Mouse (Mus musculus) left cerebral cortex, adult 9 months (tissue): Measurements from ENCODE around the gene Slc35c2.
A peak's percentile ranks its signal among the peaks of the same experiment; 100 is the strongest.

ENCODE experiments used
- DNase-seq, 2 experiments: peaks; one replicate each; pipeline ENCODE4 v3.0.0; 2022; ENCODE audit warnings: low spot score in 2 of 2

Gene Slc35c2

DNA sequence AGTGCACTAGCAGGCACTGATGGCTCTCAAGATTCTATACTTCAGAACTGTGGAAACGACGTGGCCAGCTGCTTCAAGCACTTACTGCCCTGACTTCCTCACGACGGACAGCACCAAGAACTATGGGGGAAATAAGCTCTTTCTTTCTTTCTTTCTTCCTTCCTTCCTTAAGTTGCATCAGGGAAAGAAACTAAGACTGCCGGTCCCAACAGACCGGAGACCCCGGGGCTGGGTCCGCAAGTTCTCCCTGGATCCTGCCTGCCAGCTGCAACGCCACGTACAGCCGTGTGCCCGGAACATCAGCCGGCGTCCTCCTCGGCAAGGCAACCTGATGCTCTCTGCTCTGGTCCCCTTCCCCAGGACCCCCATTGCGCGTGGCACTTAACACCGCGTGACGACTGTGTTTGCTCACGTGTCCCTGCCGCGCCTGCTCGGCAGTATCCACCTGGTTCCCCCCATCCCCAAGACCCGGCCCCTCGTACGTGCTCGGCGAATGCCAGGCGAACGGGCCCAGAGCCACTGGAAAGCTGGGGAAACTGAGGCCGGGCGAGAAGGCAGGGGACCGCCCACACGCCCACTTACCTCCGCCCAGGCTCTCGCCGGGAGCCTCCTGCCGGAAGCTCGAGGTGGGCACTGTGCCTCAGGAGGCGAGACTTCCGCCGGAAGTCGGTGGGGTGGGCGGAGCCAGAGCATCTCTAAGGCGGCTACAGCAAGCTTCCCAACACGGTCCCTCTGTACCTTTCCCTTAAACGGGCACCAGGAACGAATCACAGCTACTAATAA is at the start of gene Slc35c2:
Gene Slc35c2 (minus strand): TSS at position 668 of the 783 bp plus-strand sequence.
- peak; percentile 88 to 95 for DNase-seq

DNA sequence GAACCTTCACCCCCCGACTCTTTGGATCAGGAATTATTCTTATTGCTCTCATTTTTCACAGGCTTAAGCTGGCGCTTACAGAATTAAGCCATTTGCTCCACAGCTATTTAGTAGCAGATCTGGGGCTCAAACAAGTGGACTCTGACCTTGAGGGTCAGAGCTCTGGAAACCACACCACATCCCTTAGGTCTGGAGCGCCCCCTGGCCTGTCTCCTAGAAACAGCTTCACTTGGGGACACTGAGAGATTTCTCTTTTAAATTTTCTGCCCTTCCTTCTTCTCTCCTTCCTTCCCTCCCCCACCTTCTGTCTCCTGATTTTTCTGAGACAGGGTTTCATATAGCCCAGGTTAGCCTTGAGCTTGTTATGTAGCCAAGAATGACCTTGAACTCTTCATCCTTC is 49.5 kb upstream of the Slc35c2 start:
- DNase-seq: no peak

DNA sequence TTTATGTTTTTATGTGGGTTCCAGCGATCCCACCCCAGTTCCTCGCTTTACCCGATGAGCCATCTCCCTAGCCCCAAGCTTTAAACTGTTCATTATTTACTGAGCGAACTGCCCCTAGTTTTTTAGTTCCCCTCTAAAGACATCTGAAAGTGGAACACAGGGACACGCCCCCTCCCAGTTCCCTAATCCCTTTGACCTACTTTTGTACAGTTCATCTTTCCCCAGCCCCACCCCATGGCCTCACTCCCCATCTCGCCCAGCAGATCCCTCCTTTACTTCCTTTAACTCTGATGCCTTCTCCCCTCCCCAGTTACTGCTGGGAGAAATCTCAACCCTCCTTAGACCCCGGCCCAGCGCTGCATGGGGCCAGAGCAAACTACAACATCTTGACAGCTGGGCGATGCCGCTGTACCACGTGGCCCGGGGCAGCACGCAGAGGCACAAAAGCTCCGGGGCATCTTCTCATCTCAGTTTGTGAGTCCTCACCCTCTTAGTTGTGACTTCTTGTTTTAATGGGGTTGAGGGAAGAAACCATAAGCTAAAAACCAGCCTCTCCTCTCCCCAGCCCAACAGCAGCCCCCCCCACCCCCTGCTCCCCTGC is 45.0 kb upstream of the Slc35c2 start:
- DNase-seq: no peak

DNA sequence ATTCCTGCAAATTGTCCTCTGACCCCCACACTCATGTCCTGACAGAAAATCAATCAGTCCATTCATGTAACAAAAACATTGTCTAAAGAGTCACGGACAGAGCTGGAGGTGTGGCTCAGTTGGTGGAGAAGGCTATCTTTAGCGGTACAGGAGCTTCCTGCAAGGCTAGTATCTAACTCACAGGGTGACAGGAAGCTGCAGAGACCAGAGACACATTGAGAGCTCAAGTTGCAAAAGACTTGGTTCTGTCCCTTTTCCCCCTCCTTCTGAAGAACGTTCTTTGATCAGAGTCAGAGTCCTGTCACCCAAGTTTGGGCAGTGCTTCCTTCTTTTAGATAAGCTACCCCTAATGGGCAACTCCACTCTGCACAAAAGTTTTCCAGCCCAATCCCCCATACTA is 42.0 kb upstream of the Slc35c2 start:
- no peak for DNase-seq

DNA sequence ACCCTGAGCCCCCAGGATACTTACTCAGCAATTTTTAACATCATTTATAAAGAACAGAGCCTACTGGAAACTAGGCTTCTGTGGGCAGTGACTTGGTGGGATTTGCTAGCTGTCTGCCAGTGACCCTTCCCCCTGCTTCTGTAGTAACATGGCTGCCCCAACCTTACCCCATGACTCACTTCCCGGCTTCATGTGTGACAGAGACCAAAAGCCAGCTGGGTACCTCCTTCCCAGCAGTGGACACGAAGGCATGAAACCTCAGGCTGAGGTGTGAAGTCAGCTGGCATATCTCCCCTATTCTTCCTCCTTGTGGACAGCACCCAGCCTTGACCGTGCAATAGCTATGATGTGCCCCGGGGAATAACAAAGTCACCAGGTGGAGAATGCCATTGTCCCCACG is 41.1 kb upstream of the Slc35c2 start:
- no peak for DNase-seq

DNA sequence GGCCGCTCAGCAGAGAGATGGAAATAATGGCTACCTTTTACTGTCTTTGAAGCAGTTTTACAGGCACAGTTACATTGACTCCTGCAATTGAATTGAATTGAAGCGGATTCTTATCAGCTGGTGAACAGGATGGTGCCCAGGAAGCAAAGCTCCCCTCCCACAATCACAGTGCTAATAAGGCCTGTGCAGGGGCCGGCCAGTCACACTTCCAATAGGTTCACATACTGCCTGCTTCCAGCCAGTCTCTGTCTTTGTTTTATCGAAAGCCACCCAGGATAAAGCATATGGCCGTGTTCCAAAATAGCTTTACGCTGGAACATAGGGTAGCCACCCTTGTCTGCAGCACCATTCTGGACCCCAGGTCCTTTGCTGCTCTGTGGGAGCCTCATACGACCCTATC is 39.7 kb upstream of the Slc35c2 start:
- DNase-seq: no peak

DNA sequence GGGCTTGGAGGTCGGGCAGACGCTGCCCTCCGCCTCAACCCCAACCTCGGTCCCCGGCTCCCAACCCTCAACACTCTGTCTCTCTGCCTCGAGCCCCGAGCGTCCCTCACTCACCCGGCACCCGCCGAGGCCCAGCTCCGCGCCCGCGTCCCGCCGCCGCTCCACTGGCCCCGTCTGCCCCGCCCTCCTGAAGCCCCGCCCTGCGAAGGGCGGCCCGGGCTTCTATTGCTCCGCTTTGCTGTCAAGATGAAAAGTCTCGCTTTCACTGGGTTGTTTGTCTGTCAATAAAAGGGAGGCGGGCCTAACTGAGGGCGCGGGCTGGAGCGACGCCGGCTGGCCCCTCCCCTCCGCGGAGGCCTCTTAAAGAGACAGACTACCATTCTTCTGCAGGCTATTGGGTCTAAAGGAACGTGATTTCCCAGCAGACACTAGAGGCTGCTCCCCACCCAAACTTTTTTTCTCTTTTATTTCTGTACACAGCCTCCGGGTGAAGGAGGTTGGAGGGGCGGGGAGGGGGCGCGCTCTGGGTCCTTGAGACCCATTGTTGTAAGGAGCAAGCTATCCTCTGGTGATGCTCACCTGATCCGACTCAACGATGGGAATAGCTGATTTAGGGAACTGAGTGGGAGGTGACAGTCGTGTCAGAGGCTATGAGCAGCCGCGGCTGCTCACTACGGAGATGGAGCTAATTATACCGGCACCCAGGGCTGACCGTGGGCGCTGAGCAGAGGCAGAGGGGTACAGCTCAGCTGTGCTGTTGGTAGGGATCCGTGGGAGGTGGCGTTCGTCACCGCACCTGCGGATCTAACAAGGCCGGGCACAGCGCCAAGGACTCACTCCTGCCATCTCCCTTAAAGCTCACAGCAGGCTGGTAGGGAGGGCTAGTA is 38.9 kb upstream of the Slc35c2 start, which contains the start of gene Elmo2:
Gene Elmo2 (minus strand): TSS at position 176 of the 887 bp plus-strand sequence.
- DNase-seq: peak; percentile 98 to 99

DNA sequence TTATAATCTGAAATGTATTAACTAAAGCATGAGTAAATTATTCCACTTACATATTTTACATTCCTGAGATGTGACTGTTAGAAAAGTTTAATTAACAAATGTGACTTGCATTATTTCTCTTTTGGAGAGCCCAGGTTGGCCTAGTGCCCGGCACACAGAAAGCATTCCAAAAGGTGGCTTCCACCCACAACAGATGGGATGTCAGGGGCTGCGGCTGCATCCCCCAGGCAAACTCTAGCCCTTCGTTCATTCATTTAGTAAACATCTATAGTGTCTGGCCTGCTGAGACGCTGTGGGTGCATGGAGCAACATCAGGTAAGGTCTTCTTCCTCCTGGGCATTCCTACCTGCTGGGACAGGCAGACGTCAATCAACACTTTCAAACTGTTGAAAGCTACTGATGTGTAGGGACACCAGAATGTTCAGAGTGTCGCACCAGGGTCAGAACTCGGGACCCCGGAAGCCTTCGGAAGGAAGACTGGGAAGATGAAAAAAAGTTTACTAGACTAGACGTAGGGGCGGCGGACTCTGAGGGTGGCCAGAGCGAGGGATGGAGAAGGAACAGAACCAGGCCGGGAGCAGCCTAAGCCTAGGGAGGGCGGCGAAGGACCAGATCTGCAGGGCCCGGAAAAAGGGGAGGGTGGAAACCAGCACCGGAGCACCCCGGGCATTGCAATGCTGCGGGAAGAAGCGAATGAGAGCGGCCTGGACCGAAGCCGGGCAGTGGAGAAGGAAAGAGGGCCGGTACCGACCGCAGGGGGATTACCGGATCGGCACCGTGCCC is 38.0 kb upstream of the Slc35c2 start:
- no peak for DNase-seq

DNA sequence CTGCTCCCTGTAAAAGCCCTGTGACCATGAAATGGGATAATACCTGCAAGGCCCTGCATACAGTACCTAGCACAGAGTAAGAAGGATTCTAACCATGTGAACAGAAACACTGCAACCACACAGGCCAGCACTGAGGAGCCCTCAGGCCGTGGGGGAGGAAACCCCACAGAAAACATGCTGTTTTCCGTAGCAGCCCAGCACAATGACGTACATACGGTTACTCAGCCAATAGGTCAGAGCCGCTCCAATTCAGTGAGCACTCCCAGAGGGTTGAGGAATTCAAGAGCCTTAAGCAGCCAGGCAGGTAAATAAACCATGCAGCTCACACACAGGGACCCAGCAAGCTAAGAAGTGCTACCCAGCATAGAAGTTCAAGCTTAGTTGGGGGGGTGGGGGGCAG is 36.3 kb upstream of the Slc35c2 start:
- DNase-seq: no peak

DNA sequence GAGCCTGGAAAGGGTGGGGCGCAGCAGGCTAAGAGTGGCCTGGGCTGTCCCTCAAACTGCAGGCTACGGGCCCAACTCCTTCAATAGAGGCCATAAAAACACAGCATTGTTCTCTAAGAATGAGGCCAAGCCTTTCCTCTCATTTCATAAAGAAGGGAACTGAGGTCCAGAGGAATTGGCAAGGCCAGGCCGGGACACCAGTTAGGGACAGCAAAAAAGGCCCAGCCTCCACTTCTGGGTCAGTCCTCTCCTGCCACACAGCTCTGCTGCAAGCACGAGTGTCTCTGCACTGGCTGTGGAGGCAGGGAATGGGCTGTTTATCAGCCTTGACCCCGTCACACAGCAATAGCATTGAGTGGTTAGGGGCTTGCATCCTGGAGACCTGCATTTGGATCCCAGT is 35.8 kb upstream of the Slc35c2 start:
- no peak for DNase-seq

DNA sequence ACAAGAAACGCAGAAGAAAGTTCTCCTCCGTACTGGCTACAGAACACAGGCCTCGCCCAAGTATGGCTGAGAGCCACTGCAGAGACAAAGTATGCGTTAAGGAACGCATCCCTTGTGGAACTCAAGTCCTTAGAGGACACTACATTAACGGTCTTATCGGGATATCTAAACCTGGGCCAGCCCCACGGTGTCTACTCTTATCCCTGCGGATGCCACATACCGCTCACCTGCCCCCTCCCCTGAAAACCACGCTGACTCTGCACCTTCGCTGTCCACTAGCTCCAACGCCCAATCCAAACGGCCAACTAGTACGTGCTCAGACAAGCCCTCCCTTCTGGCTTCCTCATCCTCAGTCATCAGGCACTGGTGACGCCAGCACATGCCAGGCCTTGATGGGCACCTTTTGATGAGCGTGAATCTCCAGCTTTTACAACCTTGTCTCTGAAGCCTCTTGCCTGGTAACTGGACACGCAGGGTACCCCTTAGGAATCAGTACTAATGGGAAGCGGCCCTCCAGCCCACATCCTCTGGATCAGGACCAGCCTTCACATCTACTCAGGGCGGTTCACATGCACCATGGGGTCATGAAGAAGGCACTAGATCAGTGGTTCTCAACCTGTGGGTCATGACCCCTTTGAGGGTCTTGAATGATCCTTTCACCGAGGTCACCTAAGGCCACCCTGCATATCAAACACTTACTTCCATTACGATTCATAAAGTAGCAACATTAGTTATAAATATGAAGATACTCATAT is 34.5 kb upstream of the Slc35c2 start:
- DNase-seq: no peak

DNA sequence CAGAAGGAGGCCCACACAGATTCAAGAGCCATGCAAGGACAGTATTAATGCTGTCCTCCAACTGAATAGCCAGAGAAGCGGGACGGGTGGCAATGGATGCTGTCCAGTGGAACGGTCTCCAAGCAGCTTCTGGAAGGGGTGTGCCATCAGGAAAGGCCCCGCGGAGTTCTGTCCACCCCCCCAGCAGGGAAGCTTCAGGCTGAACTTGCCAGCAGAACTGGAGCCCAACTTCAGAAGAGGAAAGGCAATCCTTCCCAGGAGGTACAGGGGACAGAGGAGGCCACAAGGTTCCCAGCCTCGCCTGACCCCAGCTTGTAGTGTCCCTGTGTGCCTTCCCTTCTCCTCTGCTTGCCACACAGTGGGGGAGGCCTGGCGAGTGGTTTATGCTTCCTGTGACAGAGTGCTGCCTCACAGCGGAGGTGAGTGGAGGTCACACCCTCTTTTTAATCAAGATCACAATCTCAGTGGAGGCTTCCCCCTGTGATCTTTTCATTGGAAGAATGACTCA is 33.8 kb upstream of the Slc35c2 start:
- DNase-seq: no peak

DNA sequence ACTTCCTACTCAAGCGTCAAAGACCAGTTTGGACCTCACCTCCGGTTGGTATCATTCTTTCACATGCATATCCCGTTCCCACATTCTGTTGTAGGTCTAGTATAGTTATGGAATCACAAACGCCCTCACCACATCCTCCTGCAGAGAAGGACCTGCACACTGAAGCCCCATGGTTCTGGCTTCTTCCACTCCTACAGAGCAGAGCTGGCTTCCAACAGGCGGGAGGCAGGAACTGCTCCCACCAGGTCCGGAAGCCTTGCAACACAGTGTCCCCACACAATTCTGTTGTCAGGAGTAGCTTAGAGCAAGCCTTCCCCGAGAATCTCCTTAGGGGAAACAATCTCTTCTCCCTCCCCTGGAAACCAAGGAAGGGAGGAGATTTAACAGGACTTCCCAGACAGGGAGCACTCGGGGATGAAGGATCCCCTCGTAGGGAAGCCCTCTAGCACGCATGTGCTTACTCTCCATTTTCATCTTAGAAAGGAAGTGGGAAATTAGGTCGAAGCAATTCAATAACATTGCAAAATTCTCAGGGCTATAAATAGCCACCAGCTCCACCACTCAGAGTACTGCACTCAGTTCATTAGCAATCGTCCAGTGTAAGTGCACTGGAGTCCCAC is 33.0 kb upstream of the Slc35c2 start:
- DNase-seq: peak in 1 of 2 experiments; percentile 66

DNA sequence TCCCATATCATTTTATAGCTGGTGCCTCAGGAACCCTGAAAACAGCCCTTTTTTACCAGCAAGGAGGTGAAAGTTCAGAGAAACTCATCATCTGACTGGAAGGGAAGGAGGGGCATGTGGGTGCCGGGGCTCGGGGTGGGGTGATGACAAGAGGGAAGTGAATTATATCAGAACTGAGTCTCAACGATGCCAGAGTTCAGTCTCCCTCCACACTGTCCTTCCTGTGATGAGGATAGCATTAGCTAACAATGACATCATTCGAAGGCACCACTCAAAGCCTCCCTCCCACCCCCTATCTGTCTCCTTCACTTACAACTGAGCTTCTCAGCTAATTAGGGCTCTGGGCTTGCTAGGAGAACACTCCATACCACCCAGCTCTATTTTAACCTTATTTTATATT is 31.8 kb upstream of the Slc35c2 start:
- DNase-seq: no peak

DNA sequence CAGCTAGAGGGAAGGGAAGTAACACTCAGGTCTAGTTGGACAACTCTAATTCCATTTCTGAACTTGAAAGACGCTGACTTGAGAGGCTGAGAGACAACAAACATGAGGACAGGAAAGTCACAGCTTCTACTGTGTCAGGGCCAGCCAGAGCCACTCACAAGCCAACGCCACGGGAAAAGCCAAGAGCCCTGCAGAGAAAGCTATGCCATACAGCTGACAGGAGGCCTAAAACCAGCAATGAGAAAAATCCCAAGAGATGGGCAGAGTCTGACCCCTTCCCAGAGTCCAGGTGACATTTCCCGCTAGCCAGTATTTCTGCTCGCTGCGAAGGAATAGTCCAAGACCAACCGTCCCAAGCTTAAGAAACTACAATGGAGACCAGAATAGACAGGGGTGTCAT is 31.3 kb upstream of the Slc35c2 start:
- no peak for DNase-seq

DNA sequence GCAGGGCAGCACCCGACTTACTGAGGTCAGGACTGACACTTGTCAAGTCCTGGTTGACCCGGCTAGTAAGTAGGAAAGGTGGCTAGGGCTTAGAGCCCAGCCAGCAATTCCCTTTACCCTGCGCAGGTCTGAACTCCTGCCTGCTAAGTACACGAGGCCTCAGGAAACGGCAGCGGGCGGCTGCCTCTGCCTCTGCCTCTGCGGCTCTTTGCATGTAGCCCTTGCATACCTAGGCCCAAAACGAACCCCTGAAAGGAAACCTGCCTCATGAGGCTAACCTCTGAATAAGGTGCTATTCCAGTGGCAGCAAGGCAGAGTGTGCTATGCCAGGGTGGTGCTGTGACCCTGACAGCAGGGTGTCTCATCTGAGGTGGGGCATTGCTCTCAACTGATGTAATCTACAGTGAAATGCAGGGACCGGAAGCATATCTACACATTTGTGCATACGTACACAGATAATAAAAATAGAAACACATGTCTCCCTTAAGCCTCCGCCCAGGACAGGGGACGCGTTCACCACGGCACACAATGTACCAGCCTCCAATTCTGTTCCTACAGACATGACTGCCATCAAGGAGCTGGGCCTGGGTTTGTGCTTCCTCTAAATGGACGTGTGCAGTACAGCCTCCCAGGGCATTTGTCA is 30.1 kb upstream of the Slc35c2 start:
- DNase-seq: no peak

DNA sequence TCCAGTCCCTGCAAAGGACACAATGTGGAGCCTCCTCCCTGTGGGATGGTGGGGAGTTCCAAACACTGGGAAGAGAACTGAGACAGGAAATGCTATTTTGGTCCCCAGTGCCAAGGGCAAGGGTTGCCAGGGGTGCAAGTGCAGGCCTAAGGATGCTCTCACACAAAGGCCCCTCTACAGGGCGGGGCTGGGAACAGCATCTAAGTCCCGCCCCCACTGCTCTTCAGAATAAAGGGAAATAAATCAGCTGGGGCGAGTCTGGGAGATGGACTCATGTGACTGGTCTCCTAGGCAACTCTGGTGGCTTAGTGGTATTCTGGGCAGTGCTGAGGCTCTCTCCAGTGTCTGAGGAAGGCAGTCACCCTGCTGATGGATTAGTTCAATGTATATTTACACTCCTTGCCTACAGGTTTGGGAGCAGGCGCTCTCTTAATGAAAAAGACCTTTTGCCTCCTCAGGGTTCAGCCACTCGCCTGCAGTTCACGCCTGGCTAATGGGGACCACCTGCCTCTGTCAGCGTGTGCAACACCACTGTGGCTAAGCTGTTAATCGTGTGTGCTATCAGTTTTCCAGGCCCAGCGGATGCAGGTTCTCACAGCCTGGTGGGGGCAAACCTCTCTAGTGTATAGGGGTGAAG is 29.3 kb upstream of the Slc35c2 start:
- DNase-seq: peak; percentile 71 to 81

DNA sequence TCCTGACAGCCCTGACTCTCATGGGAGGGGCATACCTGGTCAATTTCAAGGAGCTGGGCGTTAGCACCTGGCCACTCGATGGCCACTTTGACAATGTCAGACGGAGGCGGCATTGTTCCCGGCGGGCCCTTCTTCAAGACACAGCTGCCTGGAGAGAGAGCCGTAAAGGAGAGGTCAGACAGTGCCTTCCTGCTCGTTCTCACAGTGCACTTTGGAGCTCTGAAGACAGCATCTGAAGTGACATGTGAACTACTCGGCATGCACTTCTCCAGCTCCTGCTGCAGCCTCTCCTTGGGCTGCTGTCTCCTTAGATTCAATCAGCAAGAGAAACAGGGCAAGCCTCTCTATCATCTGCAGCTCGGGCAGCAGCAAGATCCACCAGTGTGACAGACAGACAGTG is 28.5 kb upstream of the Slc35c2 start:
- no peak for DNase-seq

DNA sequence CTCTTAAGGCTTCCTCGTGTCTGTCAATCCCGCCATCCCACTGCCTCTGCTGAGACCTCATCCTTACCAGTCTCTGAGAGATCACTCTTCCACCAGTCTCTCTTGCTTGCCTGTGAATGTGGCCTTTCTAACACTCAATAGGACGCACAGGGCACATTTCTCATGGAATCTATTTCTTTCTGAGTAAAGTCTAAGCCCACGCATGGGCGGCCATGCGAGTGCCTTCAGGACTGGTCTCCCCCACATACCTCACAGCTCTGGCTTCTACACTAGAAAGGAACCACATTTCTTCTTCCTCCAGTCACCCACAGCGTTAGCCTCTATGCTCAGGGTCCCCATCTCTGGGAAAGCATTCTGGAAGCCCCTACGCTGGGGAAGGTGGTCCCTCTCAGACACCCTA is 26.5 kb upstream of the Slc35c2 start:
- DNase-seq: no peak
